Mouse (Mus musculus) liver, postnatal 0 days (tissue): Measurements from ENCODE around the gene Pdia5. TPM values are rescaled to one million over a fixed set of nuclear protein-coding genes. Genes with fewer than 3 reads are reported as not detected.
A peak's percentile ranks its signal among the peaks of the same experiment; 100 is the strongest.

ENCODE experiments used
- ATAC-seq: fragments of 200-750 bp; cut with Nextera tagmentation; 2 replicates; pipeline ENCODE4 v1.8.0; 2017; ENCODE audit warnings: mild to moderate bottlenecking, moderate library complexity
- DNase-seq: peaks from one replicate; pipeline ENCODE4 v3.0.0-alpha.2; 2016
- H3K27ac ChIP-seq: fragments of 300-500 bp; sonication (generic); 2 replicates; pipeline ENCODE4 v1.5.1; 2014; ENCODE audit warnings: antibody characterized with exemption, moderate library complexity, mild to moderate bottlenecking, low read depth
- H3K27me3 ChIP-seq: fragments of 300-500 bp; sonication (generic); 2 replicates; pipeline ENCODE4 v1.6.1; 2014; ENCODE audit warnings: low read length, control low read depth, mixed read lengths; ENCODE audit not compliant: insufficient read depth
- H3K36me3 ChIP-seq: fragments of 300-500 bp; sonication (generic); replicated peaks from 2 replicates; pipeline ENCODE4 v1.6.1; 2014; ENCODE audit warnings: mild to moderate bottlenecking, control low read depth, low read length, moderate library complexity, mixed read lengths; ENCODE audit not compliant: insufficient read depth
- H3K4me1 ChIP-seq: fragments of 300-500 bp; sonication (generic); 2 replicates; pipeline ENCODE4 v1.6.1; 2014; ENCODE audit warnings: antibody characterized with exemption, mild to moderate bottlenecking, control low read depth; ENCODE audit not compliant: insufficient read depth
- H3K4me2 ChIP-seq: fragments of 300-500 bp; sonication (generic); 2 replicates; pipeline ENCODE4 v1.6.1; 2014; ENCODE audit warnings: low read depth, mild to moderate bottlenecking, low read length, moderate library complexity, mixed read lengths
- H3K4me3 ChIP-seq: fragments of 300-500 bp; sonication (generic); 2 replicates; pipeline ENCODE4 v1.5.1; 2014; ENCODE audit warnings: low read depth, low read length
- H3K9ac ChIP-seq: fragments of 300-500 bp; sonication (generic); replicated peaks from 2 replicates; pipeline ENCODE4 v1.6.1; 2014; ENCODE audit warnings: mild to moderate bottlenecking, moderate library complexity
- H3K9me3 ChIP-seq: fragments of 300-500 bp; sonication (generic); 2 replicates; pipeline ENCODE4 v1.6.1; 2016; ENCODE audit warnings: mild to moderate bottlenecking, control low read depth, low read length, mixed read lengths
- CTCF ChIP-seq: sonication (generic); IDR thresholded peaks from 2 replicates; pipeline ENCODE4 v1.5.1; 2016; ENCODE audit warnings: antibody characterized with exemption, low read depth
- EP300 ChIP-seq: IDR thresholded peaks from 2 replicates; pipeline ENCODE4 v1.6.1; 2016; ENCODE audit warnings: antibody characterized with exemption, low read depth, mild to moderate bottlenecking
- WGBS: fragments of 180-500 bp; shearing (Covaris S2); extraction: QIAGEN DNeasy Blood & Tissue Kit; methylation state at CpG from one replicate; pipeline ENCODE4 v1.1.7; 2014; ENCODE audit not compliant: insufficient replicate concordance; 5-methylcytosine and 5-hydroxymethylcytosine counted together
- polyA plus RNA-seq: library from polyadenylated mRNA; unstranded; fragments of >200 nt; fragmentation: Nextera tagmentation; extraction: Ambion mirVana; gene quantifications from 2 replicates; pipeline ENCODE4 v1.2.1, GENCODE M21; 2015

The Pdia5 gene
- 58.7 and 70.5 TPM in 2 replicates for polyA plus RNA-seq

GRCm38 (mm10) chr16:35490231-35491070, at the start of gene Pdia5:
TSS of gene Pdia5 (minus strand) at chr16:35490873.
- Histone ChIP-seq H3K27me3 (no peaks in the 10 kb centered on the region), H3K4me2 (peak within 1 kb of the TSS; percentile 84), H3K4me3 (peak within 1 kb of the TSS; percentile 69), H3K27ac (peak within 1 kb of the TSS; percentile 77), H3K9ac (peak within 1 kb of the TSS; percentile 66), H3K4me1 (peaks cover 27% of the 10 kb centered on the region), H3K9me3 (no peaks in the 10 kb centered on the region), H3K36me3 (no peaks in the 10 kb centered on the region)
- DNase-seq (peak; percentile 84), ATAC-seq (peak; percentile 90)
- WGBS: under 1% methylated on average over 61 of the region's 66 CpGs
- TF ChIP-seq CTCF (no peak), EP300 (no peak)

- ATAC-seq (no peak), DNase-seq (no peak)
- no peaks in the 10 kb centered on the region for H3K36me3 ChIP-seq
- no peaks in the 10 kb centered on the region for H3K9me3 ChIP-seq
- H3K27me3 ChIP-seq: peaks cover 43% of the 10 kb centered on the region
- H3K4me2 ChIP-seq: no peak overlapping the region
- no peak overlapping the region for H3K9ac ChIP-seq
- no peak overlapping the region for H3K4me3 ChIP-seq
- TF ChIP-seq EP300 (no peak), CTCF (no peak)
- H3K27ac ChIP-seq: no peak overlapping the region
- WGBS: 31% methylated on average over 9 of the region's 10 CpGs
- peaks cover 3% of the 10 kb centered on the region; the same call in 1 of the 2 replicates for H3K4me1 ChIP-seq
These were observed 48.4 kb upstream of the Pdia5 start for GRCm38 (mm10) chr16:35539041-35539440.

- WGBS: 66% methylated on average over 8 of the region's 8 CpGs
- no peak overlapping the region for H3K4me3 ChIP-seq
- H3K4me2 ChIP-seq: no peak overlapping the region
- no peak overlapping the region for H3K9ac ChIP-seq
- ATAC-seq (no peak), DNase-seq (no peak)
- H3K27me3 ChIP-seq: peaks cover 33% of the 10 kb centered on the region
- no peak for TF ChIP-seq EP300
- TF ChIP-seq CTCF: no peak
- H3K4me1 ChIP-seq: peaks cover 3% of the 10 kb centered on the region; the same call in 1 of the 2 replicates
- no peaks in the 10 kb centered on the region for H3K36me3 ChIP-seq
- no peak overlapping the region for H3K27ac ChIP-seq
- H3K9me3 ChIP-seq: no peaks in the 10 kb centered on the region
These were observed 47.0 kb upstream of the Pdia5 start for GRCm38 (mm10) chr16:35537651-35538050.

- Histone ChIP-seq H3K4me2 (no peak overlapping the region), H3K9ac (no peak overlapping the region), H3K27me3 (peaks cover 8% of the 10 kb centered on the region), H3K36me3 (no peaks in the 10 kb centered on the region), H3K27ac (no peak overlapping the region), H3K4me1 (no peaks in the 10 kb centered on the region), H3K9me3 (no peaks in the 10 kb centered on the region), H3K4me3 (no peak overlapping the region)
- 56% methylated on average over 3 of the region's 3 CpGs for WGBS
- DNase-seq: no peak
- ATAC-seq: no peak
- TF ChIP-seq CTCF: no peak
- TF ChIP-seq EP300: no peak
These were observed 44.0 kb upstream of the Pdia5 start for GRCm38 (mm10) chr16:35534630-35535029.

GRCm38 (mm10) chr16:35524200-35524599, 33.5 kb upstream of the Pdia5 start:
- H3K4me3 ChIP-seq: no peak overlapping the region
- no peaks in the 10 kb centered on the region for H3K36me3 ChIP-seq
- WGBS: 62% methylated on average over 4 of the region's 4 CpGs
- no peaks in the 10 kb centered on the region for H3K4me1 ChIP-seq
- TF ChIP-seq EP300: no peak
- no peak for TF ChIP-seq CTCF
- no peak overlapping the region for H3K4me2 ChIP-seq
- DNase-seq: no peak
- no peak overlapping the region for H3K9ac ChIP-seq
- ATAC-seq: no peak
- no peak overlapping the region for H3K27ac ChIP-seq
- H3K9me3 ChIP-seq: no peaks in the 10 kb centered on the region
- no peaks in the 10 kb centered on the region for H3K27me3 ChIP-seq

GRCm38 (mm10) chr16:35519245-35519644, 28.6 kb upstream of the Pdia5 start:
- no peak for DNase-seq
- TF ChIP-seq CTCF: no peak
- TF ChIP-seq EP300: no peak
- no peaks in the 10 kb centered on the region for H3K9me3 ChIP-seq
- no peak overlapping the region for H3K27ac ChIP-seq
- H3K9ac ChIP-seq: no peak overlapping the region
- H3K4me1 ChIP-seq: 0 out of 2 replicates have a peak, but pooled peaks cover 2% of the 10 kb centered on the region
- no peaks in the 10 kb centered on the region for H3K36me3 ChIP-seq
- 50% methylated on average over 7 of the region's 7 CpGs for WGBS
- ATAC-seq: no peak
- no peak overlapping the region for H3K4me3 ChIP-seq
- no peaks in the 10 kb centered on the region for H3K27me3 ChIP-seq
- H3K4me2 ChIP-seq: no peak overlapping the region
